Mouse (Mus musculus): ENCODE data around the gene Mrgpra4. TPM values are rescaled to one million over a fixed set of nuclear protein-coding genes. Genes with fewer than 3 reads are reported as not detected.

Mrgpra4 gene
- not detected in 2 replicates for polyA plus RNA-seq (2012; rRNA removed)

DNA sequence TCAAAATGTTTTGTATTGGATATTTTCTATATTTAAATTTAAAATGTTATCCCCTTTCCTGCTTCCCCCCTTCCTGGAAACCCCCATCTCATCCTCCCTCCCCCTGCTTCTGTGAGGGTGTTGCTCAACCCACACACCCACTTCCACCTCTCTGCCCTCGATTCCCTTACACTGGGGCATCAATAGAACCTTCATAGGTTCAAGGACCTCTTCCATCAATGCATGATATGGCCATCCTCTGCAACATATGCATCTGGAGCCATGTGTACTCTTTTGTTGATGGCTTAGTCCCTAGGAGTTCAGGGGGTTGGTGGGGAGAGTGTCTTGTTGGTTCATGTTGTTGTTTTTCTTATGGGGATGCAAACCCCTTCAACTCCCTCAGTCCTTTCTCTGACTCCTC is at the start of gene Mrgpra4:
TSS of gene Mrgpra4 (minus strand) at position 101 of the 400 bp plus-strand sequence.
- Histone ChIP-seq H3K27me3 (ENCODE audit: control insufficient read depth, insufficient read depth, low read length) (no peaks in the 10 kb centered on the region), H3K36me3 (ENCODE audit: control insufficient read depth, insufficient read depth, low read length) (no peaks in the 10 kb centered on the region), H3K4me1 (replicated peaks; ENCODE audit: control insufficient read depth, insufficient read depth, low read length) (no peaks in the 10 kb centered on the region), H3K27ac (ENCODE audit: control insufficient read depth, insufficient read depth, low read length) (no peak within 1 kb of the TSS), H3K4me3 (ENCODE audit: control insufficient read depth, insufficient read depth, low read length) (no peak within 1 kb of the TSS)
- 67% methylated on average over 1 of the region's 1 CpGs for WGBS
- no peak for DNase-seq
- TF ChIP-seq POLR2A (IDR thresholded peaks at IDR 0.05; ENCODE audit: control insufficient read depth, extremely low read depth, insufficient read depth, low read length, poor library complexity) (no peak), CTCF (IDR thresholded peaks at IDR 0.05; ENCODE audit: borderline replicate concordance, control insufficient read depth, extremely low read depth, insufficient read depth, low read length, poor library complexity) (no peak)

DNA sequence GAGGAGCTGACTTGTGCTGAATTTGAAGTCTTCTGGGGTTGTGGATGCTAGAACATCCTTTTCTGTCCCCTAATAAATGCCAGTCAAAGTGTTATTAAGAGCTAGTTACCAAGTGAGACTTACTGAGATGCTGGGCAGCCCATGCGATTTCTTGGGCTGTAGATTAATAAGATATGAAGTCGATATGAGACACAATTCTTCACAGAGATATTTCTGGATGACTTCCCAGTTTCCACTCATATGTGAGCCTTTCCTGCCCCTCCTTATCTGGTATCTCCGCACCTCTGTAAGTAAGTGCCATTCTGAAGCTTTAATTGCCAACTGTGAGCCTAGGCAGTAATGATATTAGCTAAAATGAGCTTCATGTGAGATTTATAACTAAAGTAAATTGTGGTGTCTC is 45.6 kb upstream of the Mrgpra4 start, which contains the start of gene Mrgprx1:
TSS of gene Mrgprx1 (minus strand) at position 101 of the 400 bp plus-strand sequence.
- WGBS: 93% methylated on average over 3 of the region's 3 CpGs
- TF ChIP-seq POLR2A (IDR thresholded peaks at IDR 0.05; ENCODE audit: control insufficient read depth, extremely low read depth, insufficient read depth, low read length, poor library complexity): no peak
- no peak for TF ChIP-seq CTCF (IDR thresholded peaks at IDR 0.05; ENCODE audit: borderline replicate concordance, control insufficient read depth, extremely low read depth, insufficient read depth, low read length, poor library complexity)

GRCm38 (mm10) chr7:48017874-48018273 is 36.0 kb upstream of the Mrgpra4 start:
- no peaks in the 10 kb centered on the region for H3K36me3 ChIP-seq (ENCODE audit: control insufficient read depth, insufficient read depth, low read length)
- H3K27ac ChIP-seq (ENCODE audit: control insufficient read depth, insufficient read depth, low read length): no peak overlapping the region
- no peak overlapping the region for H3K4me3 ChIP-seq (ENCODE audit: control insufficient read depth, insufficient read depth, low read length)
- TF ChIP-seq POLR2A (IDR thresholded peaks at IDR 0.05; ENCODE audit: control insufficient read depth, extremely low read depth, insufficient read depth, low read length, poor library complexity) (no peak), CTCF (IDR thresholded peaks at IDR 0.05; ENCODE audit: borderline replicate concordance, control insufficient read depth, extremely low read depth, insufficient read depth, low read length, poor library complexity) (no peak)
- no peaks in the 10 kb centered on the region for H3K27me3 ChIP-seq (ENCODE audit: control insufficient read depth, insufficient read depth, low read length)
- H3K4me1 ChIP-seq (replicated peaks; ENCODE audit: control insufficient read depth, insufficient read depth, low read length): no peaks in the 10 kb centered on the region
- WGBS: 51% methylated on average over 2 of the region's 2 CpGs
- DNase-seq: no peak

More for the DNA sequence above, 45.6 kb upstream of the Mrgpra4 start, which contains the start of gene Mrgprx1:
- Histone ChIP-seq H3K27ac (ENCODE audit: control insufficient read depth, insufficient read depth, low read length) (no peak within 1 kb of the TSS), H3K27me3 (ENCODE audit: control insufficient read depth, insufficient read depth, low read length) (no peaks in the 10 kb centered on the region), H3K36me3 (ENCODE audit: control insufficient read depth, insufficient read depth, low read length) (no peaks in the 10 kb centered on the region), H3K4me3 (ENCODE audit: control insufficient read depth, insufficient read depth, low read length) (no peak within 1 kb of the TSS), H3K4me1 (replicated peaks; ENCODE audit: control insufficient read depth, insufficient read depth, low read length) (no peaks in the 10 kb centered on the region)
- DNase-seq: no peak

- no peaks in the 10 kb centered on the region for H3K36me3 ChIP-seq (ENCODE audit: control insufficient read depth, insufficient read depth, low read length)
- DNase-seq: no peak
- WGBS: 56% methylated on average over 3 of the region's 3 CpGs
- H3K27me3 ChIP-seq (ENCODE audit: control insufficient read depth, insufficient read depth, low read length): no peaks in the 10 kb centered on the region
- H3K27ac ChIP-seq (ENCODE audit: control insufficient read depth, insufficient read depth, low read length): no peak overlapping the region
- TF ChIP-seq POLR2A (IDR thresholded peaks at IDR 0.05; ENCODE audit: control insufficient read depth, extremely low read depth, insufficient read depth, low read length, poor library complexity): no peak
- no peak for TF ChIP-seq CTCF (IDR thresholded peaks at IDR 0.05; ENCODE audit: borderline replicate concordance, control insufficient read depth, extremely low read depth, insufficient read depth, low read length, poor library complexity)
- H3K4me3 ChIP-seq (ENCODE audit: control insufficient read depth, insufficient read depth, low read length): no peak overlapping the region
- H3K4me1 ChIP-seq (replicated peaks; ENCODE audit: control insufficient read depth, insufficient read depth, low read length): no peaks in the 10 kb centered on the region
Observed at GRCm38 (mm10) chr7:47995689-47996088, 13.8 kb upstream of the Mrgpra4 start.

DNA sequence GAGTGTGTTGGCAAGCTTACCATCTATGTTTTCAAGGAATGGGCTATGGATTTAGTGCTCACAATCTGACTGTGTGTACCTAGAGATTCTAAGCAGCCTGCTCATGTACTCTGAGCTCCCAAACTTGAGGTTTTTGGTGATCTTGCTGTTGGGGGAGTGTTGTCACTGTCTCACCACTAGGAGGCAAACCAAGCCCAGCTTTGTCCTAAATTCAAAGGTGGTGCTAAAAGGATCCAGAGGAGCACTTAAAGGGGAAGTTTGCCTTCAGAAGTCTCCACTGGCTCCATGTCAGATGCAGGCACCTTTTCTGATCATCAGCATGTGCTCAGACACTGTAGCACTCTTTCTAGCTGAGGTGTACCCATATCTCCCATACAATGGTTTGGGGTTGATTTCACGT is 4.9 kb upstream of the Mrgpra4 start:
- Histone ChIP-seq H3K36me3 (ENCODE audit: control insufficient read depth, insufficient read depth, low read length) (no peaks in the 10 kb centered on the region), H3K27me3 (ENCODE audit: control insufficient read depth, insufficient read depth, low read length) (no peaks in the 10 kb centered on the region), H3K4me1 (replicated peaks; ENCODE audit: control insufficient read depth, insufficient read depth, low read length) (no peaks in the 10 kb centered on the region), H3K4me3 (ENCODE audit: control insufficient read depth, insufficient read depth, low read length) (no peak overlapping the region), H3K27ac (ENCODE audit: control insufficient read depth, insufficient read depth, low read length) (no peak overlapping the region)
- no peak for DNase-seq
- WGBS: 20% methylated on average over 1 of the region's 1 CpGs
- no peak for TF ChIP-seq CTCF (IDR thresholded peaks at IDR 0.05; ENCODE audit: borderline replicate concordance, control insufficient read depth, extremely low read depth, insufficient read depth, low read length, poor library complexity)

Other genes with a start within 250 kb of the Mrgpra4 start
- 0.08 TPM in 1 of 2 replicates, not detected in the other for gene Mrgprx1, start 45.5 kb upstream of the Mrgpra4 start, polyA plus RNA-seq (2012; rRNA removed)
- not detected in 2 replicates for gene Mrgprb5, start 186.9 kb upstream of the Mrgpra4 start, polyA plus RNA-seq (2012; rRNA removed)
- not detected in 2 replicates for gene Mrgprb4, start 217.2 kb upstream of the Mrgpra4 start, polyA plus RNA-seq (2012; rRNA removed)

Data from thymus, adult 2 months (tissue).